Mouse (Mus musculus): Measurements from ENCODE around the gene Akap6. TPM values are rescaled to one million over a fixed set of nuclear protein-coding genes. Genes with fewer than 3 reads are reported as not detected.

Akap6 gene
- total and polyA plus RNA-seq, 3 experiments = 0.12 to 0.42 (median 0.33) TPM

DNA sequence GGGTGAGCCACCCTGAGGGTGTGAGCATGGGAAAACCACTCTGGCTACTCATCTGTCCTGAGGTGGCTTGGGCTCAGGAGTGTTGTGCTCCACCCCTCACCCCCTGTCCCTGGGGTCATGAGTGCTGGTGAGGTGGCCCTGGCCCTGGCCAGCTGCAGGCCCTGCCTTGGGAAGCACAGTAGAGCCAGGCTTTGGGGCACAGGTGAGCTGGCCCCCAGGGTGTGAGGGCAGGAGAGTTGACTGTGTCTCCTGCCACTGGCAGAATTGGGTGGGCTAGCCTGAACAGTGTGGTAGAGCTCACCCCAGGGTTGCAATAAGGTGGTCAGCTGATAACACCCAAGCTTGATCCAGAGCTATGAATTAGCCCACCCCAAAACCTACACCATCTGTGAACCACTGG lies 86.0 kb downstream of the Akap6 start:
- no peaks in the 10 kb centered on the region for H3K27me3 ChIP-seq (replicated peaks)
- no peak overlapping the region for H3K27ac ChIP-seq (ENCODE audit: insufficient read depth, low read depth)
- no peak overlapping the region for H3K9ac ChIP-seq (ENCODE audit: insufficient read depth, low read depth)
- dilution Hi-C loops (cut with MboI; ENCODE audit: extremely low pct_ligation_motif_present, extremely low pct_unique_long_range_greater_than_20kb, low sequenced_read_pairs) (no loop called here), in situ Hi-C loops (cut with MboI; ENCODE audit: low pct_ligation_motif_present, low pct_unique_long_range_greater_than_20kb, low sequenced_read_pairs) (no loop called here)
- H3K4me2 ChIP-seq (ENCODE audit: insufficient read depth, low read depth, poor library complexity, severe bottlenecking) = no peak overlapping the region
- H3K9me3 ChIP-seq (replicated peaks; ENCODE audit: low read length) = no peaks in the 10 kb centered on the region
- no peak overlapping the region for H3K4me3 ChIP-seq (replicated peaks in 1 of 3; ENCODE audit: low read depth in 2 of 3, low read length in 2 of 3, poor library complexity in 1 of 3)
- peaks cover 7 to 34% of the 10 kb centered on the region in 2 experiments; a peak in 3 of 4 replicates for H3K4me1 ChIP-seq (ENCODE audit: control insufficient read depth in 1 of 2, insufficient read depth in 2 of 2)
- DNase-seq (ENCODE audit: extremely low read depth) = no peak
- no peak for TF ChIP-seq ZMIZ1 (IDR thresholded peaks at IDR 0.05; ENCODE audit: low read depth, low read length)
- no peak for TF ChIP-seq CTCF (conservative IDR thresholded peaks at IDR 0.05 in 1 of 2, IDR thresholded peaks at IDR 0.05 in 1 of 2; ENCODE audit: low read depth in 2 of 2, low read length in 2 of 2)
- no peak for TF ChIP-seq MXI1 (IDR thresholded peaks at IDR 0.05; ENCODE audit: low read depth, low read length)
- no peak for TF ChIP-seq USF1 (IDR thresholded peaks at IDR 0.05; ENCODE audit: low read depth, low read length)
- no peak for TF ChIP-seq ELF1 (IDR thresholded peaks at IDR 0.05; ENCODE audit: low read depth, low read length)
- no peak for TF ChIP-seq CHD2 (IDR thresholded peaks at IDR 0.05; ENCODE audit: low read length)
- TF ChIP-seq EP300 (IDR thresholded peaks at IDR 0.05; ENCODE audit: low read length) = no peak
- no peaks in the 10 kb centered on the region for H3K79me2 ChIP-seq (replicated peaks; ENCODE audit: control insufficient read depth, extremely low read depth, insufficient read depth, poor library complexity, severe bottlenecking)
- H3K36me3 ChIP-seq (replicated peaks in 1 of 2; ENCODE audit: control insufficient read depth in 1 of 2, insufficient read depth in 1 of 2, low read length in 1 of 2) = no peaks in the 10 kb centered on the region

DNA sequence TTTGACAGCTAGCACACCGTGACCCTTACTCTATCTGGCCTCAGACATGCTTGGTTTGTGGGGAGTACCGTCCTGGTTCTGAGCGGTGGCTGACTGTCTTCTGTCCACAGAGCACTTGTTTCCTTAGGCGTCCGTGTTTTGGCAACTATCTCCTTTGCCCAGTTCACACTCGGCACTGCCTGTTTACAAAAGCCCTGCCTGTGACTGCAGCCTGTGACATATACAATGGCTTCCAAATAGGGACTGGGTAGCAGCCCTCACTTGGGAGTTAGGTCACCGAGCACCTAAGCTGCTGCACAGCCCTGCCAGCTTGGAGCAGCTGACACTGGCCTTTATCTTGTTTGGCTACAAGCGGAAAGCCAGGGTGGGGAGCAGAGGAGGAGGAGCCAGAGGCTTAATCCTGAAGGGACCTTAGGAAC lies 91.2 kb downstream of the Akap6 start:
- Histone ChIP-seq H3K9me3 (replicated peaks; ENCODE audit: low read length) (no peaks in the 10 kb centered on the region), H3K4me2 (ENCODE audit: insufficient read depth, low read depth, poor library complexity, severe bottlenecking) (no peak overlapping the region), H3K36me3 (replicated peaks in 1 of 2; ENCODE audit: control insufficient read depth in 1 of 2, insufficient read depth in 1 of 2, low read length in 1 of 2) (no peaks in the 10 kb centered on the region), H3K9ac (ENCODE audit: insufficient read depth, low read depth) (no peak overlapping the region), H3K27ac (ENCODE audit: insufficient read depth, low read depth) (no peak overlapping the region), H3K27me3 (replicated peaks) (no peaks in the 10 kb centered on the region), H3K4me3 (replicated peaks in 1 of 3; ENCODE audit: low read depth in 2 of 3, low read length in 2 of 3, poor library complexity in 1 of 3) (no peak overlapping the region), H3K4me1 (ENCODE audit: control insufficient read depth in 1 of 2, insufficient read depth in 2 of 2) (peaks cover 9 to 19% of the 10 kb centered on the region in 2 experiments; a peak in 3 of 4 replicates), H3K79me2 (replicated peaks; ENCODE audit: control insufficient read depth, extremely low read depth, insufficient read depth, poor library complexity, severe bottlenecking) (no peaks in the 10 kb centered on the region)
- dilution Hi-C loops (cut with MboI; ENCODE audit: extremely low pct_ligation_motif_present, extremely low pct_unique_long_range_greater_than_20kb, low sequenced_read_pairs) (no loop called here), in situ Hi-C loops (cut with MboI; ENCODE audit: low pct_ligation_motif_present, low pct_unique_long_range_greater_than_20kb, low sequenced_read_pairs) (no loop called here)
- TF ChIP-seq BHLHE40 (IDR thresholded peaks at IDR 0.05; ENCODE audit: low read depth, low read length) (no peak), RCOR1 (conservative IDR thresholded peaks at IDR 0.05; ENCODE audit: low read depth, low read length) (no peak), POLR2A (IDR thresholded peaks at IDR 0.05; ENCODE audit: low read depth, low read length) (no peak), E2F4 (IDR thresholded peaks at IDR 0.05; ENCODE audit: insufficient replicate concordance, low read depth, low read length) (no peak), POLR2AphosphoS2 (IDR thresholded peaks at IDR 0.05; ENCODE audit: low read depth, low read length) (no peak), UBTF (IDR thresholded peaks at IDR 0.05; ENCODE audit: low read depth, low read length) (no peak), PAX5 (IDR thresholded peaks at IDR 0.05; ENCODE audit: low read length) (no peak), GABPA (IDR thresholded peaks at IDR 0.05; ENCODE audit: insufficient replicate concordance, low read depth, low read length) (no peak), MAZ (IDR thresholded peaks at IDR 0.05; ENCODE audit: low read depth, low read length) (no peak), ELF1 (IDR thresholded peaks at IDR 0.05; ENCODE audit: low read depth, low read length) (no peak), JUND (conservative IDR thresholded peaks at IDR 0.05; ENCODE audit: low read depth, low read length) (no peak), EP300 (IDR thresholded peaks at IDR 0.05; ENCODE audit: low read length) (no peak)
- DNase-seq (ENCODE audit: extremely low read depth) = no peak
